Mouse (Mus musculus) forebrain, embryonic 15.5 days (tissue): ENCODE data around the gene Il1r1. TPM values are rescaled to one million over a fixed set of nuclear protein-coding genes. Genes with fewer than 3 reads are reported as not detected.
"Not testable (repeated sequence)": the region's sequence is repeated elsewhere in the genome, so short reads cannot be mapped to it uniquely, and the experiment has no call there.

Source experiments
- ATAC-seq: fragments of 200-750 bp; cut with Nextera tagmentation; replicated peaks from 2 replicates; pipeline ENCODE4 v1.8.0; 2017; ENCODE audit warnings: mild to moderate bottlenecking, moderate TSS enrichment, moderate library complexity
- H3K27ac ChIP-seq: fragments of 300-500 bp; sonication (generic); replicated peaks from 2 replicates; pipeline ENCODE4 v1.5.1; 2015; ENCODE audit warnings: mild to moderate bottlenecking, inconsistent platforms
- H3K27me3 ChIP-seq: fragments of 300-500 bp; sonication (generic); 2 replicates; pipeline ENCODE4 v1.6.1; 2015; ENCODE audit warnings: inconsistent platforms
- H3K36me3 ChIP-seq: fragments of 300-500 bp; sonication (generic); 2 replicates; pipeline ENCODE4 v1.6.1; 2015; ENCODE audit warnings: mild to moderate bottlenecking, inconsistent platforms
- H3K4me1 ChIP-seq: fragments of 300-500 bp; sonication (generic); 2 replicates; pipeline ENCODE4 v1.6.1; 2015; ENCODE audit warnings: inconsistent platforms
- H3K4me2 ChIP-seq: fragments of 300-500 bp; sonication (generic); replicated peaks from 2 replicates; pipeline ENCODE4 v1.6.1; 2015; ENCODE audit warnings: mild to moderate bottlenecking, inconsistent platforms
- H3K4me3 ChIP-seq: fragments of 300-500 bp; sonication (generic); 2 replicates; pipeline ENCODE4 v1.5.1; 2015; ENCODE audit warnings: mild to moderate bottlenecking, inconsistent platforms
- H3K9ac ChIP-seq: fragments of 300-500 bp; sonication (generic); replicated peaks from 2 replicates; pipeline ENCODE4 v1.6.1; 2015; ENCODE audit warnings: mild to moderate bottlenecking, inconsistent platforms
- H3K9me3 ChIP-seq: fragments of 300-500 bp; sonication (generic); 2 replicates; pipeline ENCODE4 v1.6.1; 2016; ENCODE audit warnings: inconsistent platforms
- WGBS: fragments of 180-500 bp; shearing (Covaris S2); methylation state at CpG from one replicate; pipeline ENCODE4 v1.1.7; 2015; ENCODE audit warnings: mixed read lengths; 5-methylcytosine and 5-hydroxymethylcytosine counted together
- polyA plus RNA-seq: library from polyadenylated mRNA; unstranded; fragments of >200 nt; fragmentation: Nextera tagmentation; extraction: Ambion mirVana; gene quantifications from 2 replicates; pipeline ENCODE4 v1.2.1, GENCODE M21; 2015

Gene Il1r1
- polyA plus RNA-seq, 1 experiment from 2014 or later = 1.1 TPM

DNA sequence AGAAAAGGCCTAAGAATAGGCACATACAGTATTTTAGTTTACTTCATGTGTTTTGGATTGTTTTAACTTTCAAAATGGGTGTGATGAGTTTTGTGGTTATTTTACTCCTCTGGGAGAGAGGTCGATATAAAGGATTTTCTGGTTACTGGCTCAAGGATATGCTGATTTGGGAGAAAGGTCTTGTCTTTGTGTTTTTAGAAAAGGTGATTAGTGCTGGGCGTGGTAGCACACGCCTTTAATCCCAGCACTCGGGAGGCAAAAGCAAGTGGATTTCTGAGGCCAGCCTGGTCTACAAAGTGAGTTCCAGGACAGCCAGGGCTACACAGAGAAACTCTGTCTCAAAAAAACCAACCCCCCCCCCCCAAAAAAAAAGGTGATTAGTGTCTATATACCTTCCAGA lies 79.4 kb downstream of the Il1r1 start:
- not testable (repeated sequence) for H3K4me2 ChIP-seq, H3K36me3 ChIP-seq, H3K4me3 ChIP-seq, ATAC-seq, H3K27me3 ChIP-seq, H3K27ac ChIP-seq, H3K4me1 ChIP-seq, H3K9me3 ChIP-seq, H3K9ac ChIP-seq
- 57% methylated on average over 4 of the region's 4 CpGs for WGBS

DNA sequence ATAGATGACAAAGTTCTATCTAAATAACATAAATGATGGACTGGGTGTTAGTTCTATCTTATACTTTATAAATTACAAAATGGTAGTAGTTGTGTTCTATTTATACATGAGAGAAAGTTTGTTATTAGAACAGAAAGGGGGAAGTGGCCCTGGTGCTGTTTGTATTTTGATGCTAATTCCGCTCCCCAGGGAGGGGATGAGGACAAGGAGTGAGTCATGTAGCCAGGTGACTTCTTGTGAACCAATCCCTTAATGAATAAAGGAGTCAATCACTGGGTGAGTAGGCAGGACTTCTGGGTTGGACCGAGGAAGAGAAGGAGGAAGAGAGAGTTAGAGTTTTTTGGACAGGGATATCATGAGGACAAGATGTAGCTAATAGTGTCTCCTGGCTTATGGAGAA lies 81.2 kb downstream of the Il1r1 start:
- 71% methylated on average over 2 of the region's 2 CpGs for WGBS
- ATAC-seq = no peak
- H3K4me2 ChIP-seq = no peak overlapping the region

DNA sequence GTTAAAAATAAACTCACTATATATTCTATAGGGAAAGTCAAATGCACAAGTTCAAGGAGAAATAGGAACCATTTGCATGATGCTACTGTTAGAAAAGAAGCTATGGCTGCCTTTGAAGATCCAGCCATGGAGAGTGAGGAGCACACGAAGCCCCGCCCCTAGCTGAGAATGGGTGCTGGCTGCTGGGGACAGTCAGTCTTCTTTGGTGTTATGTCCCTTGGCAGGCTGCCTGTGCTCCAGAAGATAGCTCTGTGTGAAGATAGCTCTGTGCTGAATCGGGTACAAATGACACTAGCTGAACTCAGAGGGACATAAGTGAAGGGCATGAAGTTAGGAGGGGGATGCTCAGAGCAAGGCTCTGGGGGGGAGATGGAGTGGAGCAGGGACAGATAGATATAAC lies 86.2 kb downstream of the Il1r1 start:
- WGBS = 93% methylated on average over 3 of the region's 3 CpGs
- H3K4me1 ChIP-seq = no peaks in the 10 kb centered on the region
- H3K27me3 ChIP-seq = no peaks in the 10 kb centered on the region
- no peak overlapping the region for H3K4me3 ChIP-seq
- no peak for ATAC-seq
- H3K4me2 ChIP-seq = no peak overlapping the region
- H3K27ac ChIP-seq = no peak overlapping the region
- H3K9ac ChIP-seq = no peak overlapping the region
- H3K9me3 ChIP-seq = no peaks in the 10 kb centered on the region
- no peaks in the 10 kb centered on the region for H3K36me3 ChIP-seq

More for the DNA sequence above, 81.2 kb downstream of the Il1r1 start:
- H3K9ac ChIP-seq = no peak overlapping the region
- no peaks in the 10 kb centered on the region for H3K9me3 ChIP-seq
- no peak overlapping the region for H3K27ac ChIP-seq
- no peaks in the 10 kb centered on the region for H3K4me1 ChIP-seq
- H3K27me3 ChIP-seq = no peaks in the 10 kb centered on the region
- no peaks in the 10 kb centered on the region for H3K36me3 ChIP-seq
- no peak overlapping the region for H3K4me3 ChIP-seq

DNA sequence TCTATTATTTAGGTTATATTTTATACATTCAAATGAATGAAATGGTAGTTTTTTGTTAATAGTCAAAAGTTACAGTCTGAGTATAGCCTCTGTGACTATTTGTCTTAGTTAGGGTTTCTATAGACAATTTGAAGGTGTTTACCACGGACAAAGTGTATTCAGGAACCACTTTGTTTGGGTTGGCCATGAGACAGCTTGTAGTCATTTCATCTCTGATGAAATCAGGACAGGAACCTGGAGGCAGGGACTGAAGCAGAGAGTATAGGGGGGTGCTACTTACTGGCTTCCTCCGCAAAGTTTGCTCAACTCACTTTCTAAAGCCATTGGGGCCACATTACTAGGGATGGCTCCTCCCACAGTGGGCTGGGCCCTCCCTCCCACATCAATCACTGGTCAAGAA lies 86.7 kb downstream of the Il1r1 start:
- no peak for ATAC-seq
- Histone ChIP-seq H3K27ac (no peak overlapping the region), H3K27me3 (no peaks in the 10 kb centered on the region), H3K4me2 (no peak overlapping the region), H3K4me3 (no peak overlapping the region), H3K36me3 (no peaks in the 10 kb centered on the region), H3K9me3 (no peaks in the 10 kb centered on the region), H3K9ac (no peak overlapping the region), H3K4me1 (no peaks in the 10 kb centered on the region)
- 83% methylated on average over 2 of the region's 2 CpGs for WGBS

DNA sequence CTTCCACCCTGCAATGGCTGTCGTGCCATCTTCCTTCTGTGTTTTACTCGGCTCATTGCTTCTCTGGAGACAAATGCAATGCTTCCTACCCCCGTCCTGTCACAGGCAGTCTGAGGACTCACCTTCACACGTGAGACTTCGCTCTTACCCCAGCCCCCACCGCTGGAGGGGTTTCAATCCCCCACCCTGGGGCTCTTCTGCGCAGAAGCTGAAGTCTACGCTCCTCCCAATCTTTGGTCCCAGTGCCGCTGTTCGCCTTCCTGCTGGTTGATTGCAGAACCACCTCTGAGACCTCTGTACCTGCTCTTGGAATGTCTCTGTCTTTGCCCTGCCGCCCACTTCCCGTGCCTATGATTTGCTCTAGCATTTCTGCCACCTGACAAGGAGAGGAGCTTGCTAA lies 89.1 kb downstream of the Il1r1 start:
- H3K9ac ChIP-seq = no peak overlapping the region
- WGBS = 83% methylated on average over 12 of the region's 12 CpGs
- no peaks in the 10 kb centered on the region for H3K27me3 ChIP-seq
- no peak overlapping the region for H3K4me2 ChIP-seq
- ATAC-seq = no peak
- no peaks in the 10 kb centered on the region for H3K4me1 ChIP-seq
- no peaks in the 10 kb centered on the region for H3K9me3 ChIP-seq
- H3K4me3 ChIP-seq = no peak overlapping the region
- H3K36me3 ChIP-seq = no peaks in the 10 kb centered on the region
- H3K27ac ChIP-seq = no peak overlapping the region

DNA sequence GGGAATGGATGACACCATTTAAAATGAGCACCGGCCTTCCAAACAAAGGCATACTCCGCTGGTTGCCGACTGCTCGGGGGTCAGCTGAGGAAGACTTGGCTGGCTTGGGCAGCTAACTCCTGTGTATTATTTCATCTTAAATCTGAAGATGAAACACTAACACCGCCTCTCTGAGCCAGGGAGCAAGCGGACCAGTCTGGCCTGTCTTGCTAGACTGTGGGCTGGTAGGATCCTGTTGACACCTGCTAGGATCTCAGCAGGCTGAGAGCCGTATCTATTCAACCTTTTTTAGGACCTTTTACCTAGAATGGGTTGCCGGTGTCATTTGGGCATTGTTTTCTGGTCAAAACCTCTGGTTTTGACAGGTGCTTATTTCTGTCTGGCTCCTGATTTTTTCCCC lies 92.8 kb downstream of the Il1r1 start:
- Histone ChIP-seq H3K9me3 (no peaks in the 10 kb centered on the region), H3K27me3 (no peaks in the 10 kb centered on the region), H3K9ac (no peak overlapping the region), H3K4me1 (no peaks in the 10 kb centered on the region), H3K4me3 (no peak overlapping the region), H3K4me2 (no peak overlapping the region), H3K27ac (no peak overlapping the region), H3K36me3 (no peaks in the 10 kb centered on the region)
- WGBS = 94% methylated on average over 8 of the region's 8 CpGs
- no peak for ATAC-seq

DNA sequence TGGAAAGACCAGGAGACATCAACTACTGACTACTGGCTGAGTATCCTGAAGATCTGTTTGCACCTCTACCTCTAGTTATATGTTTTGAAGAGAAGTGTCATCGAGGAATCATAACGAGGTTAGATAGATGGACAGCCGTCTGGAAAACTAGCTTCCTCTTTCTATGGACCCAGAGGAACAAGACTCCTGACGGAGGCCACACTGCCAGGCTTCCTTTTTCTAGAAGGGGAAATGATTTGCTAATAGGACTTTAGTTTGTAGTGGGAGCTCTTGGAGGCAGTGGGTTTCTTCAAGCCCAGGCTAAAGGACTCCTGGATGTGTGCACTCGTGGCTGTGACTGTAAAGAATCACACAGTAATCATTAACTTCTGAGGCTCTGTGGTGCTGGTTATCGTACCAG lies 96.9 kb downstream of the Il1r1 start:
- H3K9me3 ChIP-seq = no peaks in the 10 kb centered on the region
- 83% methylated on average over 6 of the region's 6 CpGs for WGBS

DNA sequence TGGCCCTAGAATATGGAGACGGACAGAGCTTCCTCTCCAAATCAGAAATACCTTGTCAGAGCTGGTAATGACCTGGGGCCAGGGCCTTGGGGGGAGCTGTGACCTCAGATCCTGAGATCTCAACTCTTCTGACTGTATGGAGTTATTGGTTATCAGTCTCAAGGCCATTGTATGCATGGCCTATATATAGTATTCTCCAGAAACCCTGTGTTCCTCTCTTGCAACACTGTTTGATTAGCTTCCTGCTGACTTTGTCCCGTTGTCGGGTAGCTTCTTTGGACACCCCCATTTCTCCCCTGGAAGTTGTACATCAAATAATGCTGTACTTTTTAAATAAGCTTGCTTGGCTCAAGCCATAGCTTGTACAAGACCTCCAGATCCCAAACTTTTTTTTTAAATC lies 97.7 kb downstream of the Il1r1 start:
- no peaks in the 10 kb centered on the region for H3K9me3 ChIP-seq
- peaks cover 12% of the 10 kb centered on the region for H3K4me1 ChIP-seq
- H3K36me3 ChIP-seq = no peaks in the 10 kb centered on the region
- H3K4me2 ChIP-seq = no peak overlapping the region
- 91% methylated on average over 3 of the region's 3 CpGs for WGBS
- H3K27ac ChIP-seq = no peak overlapping the region
- no peak overlapping the region for H3K9ac ChIP-seq
- H3K27me3 ChIP-seq = peaks cover 29% of the 10 kb centered on the region; the same call in 1 of the 2 replicates
- no peak overlapping the region for H3K4me3 ChIP-seq
- ATAC-seq = no peak

More for the DNA sequence above, 96.9 kb downstream of the Il1r1 start:
- H3K36me3 ChIP-seq = no peaks in the 10 kb centered on the region
- no peak overlapping the region for H3K4me3 ChIP-seq
- no peak overlapping the region for H3K27ac ChIP-seq
- peaks cover 26% of the 10 kb centered on the region; the same call in 1 of the 2 replicates for H3K27me3 ChIP-seq
- no peak overlapping the region for H3K4me2 ChIP-seq
- no peak overlapping the region for H3K9ac ChIP-seq
- no peak for ATAC-seq
- peaks cover 12% of the 10 kb centered on the region for H3K4me1 ChIP-seq

DNA sequence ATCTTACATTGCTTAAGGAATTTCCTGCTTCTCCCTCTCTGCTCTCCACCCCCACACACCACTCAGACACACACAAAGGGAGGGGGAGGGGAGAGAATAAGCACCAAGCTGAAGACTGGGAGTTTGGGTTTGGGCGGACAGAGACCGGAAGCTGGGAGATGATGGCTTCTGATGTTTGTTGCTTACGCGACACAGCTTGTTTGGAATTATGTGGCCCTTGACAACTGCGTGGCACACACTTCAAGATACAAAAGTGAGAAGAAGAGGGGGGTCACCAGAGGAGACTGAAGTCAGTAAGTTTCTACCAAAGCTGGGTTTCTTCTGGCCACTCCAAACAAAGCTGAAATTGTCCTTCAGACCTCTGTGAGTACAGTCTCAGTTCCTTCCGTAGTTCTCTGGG lies 99.6 kb downstream of the Il1r1 start, which contains the start of gene Il1rl2:
Gene Il1rl2 (plus strand): TSS at position 154 of the 400 bp plus-strand sequence.
- peak within 1 kb of the TSS; percentile 23 for H3K9ac ChIP-seq
- ATAC-seq = no peak
- H3K36me3 ChIP-seq = no peaks in the 10 kb centered on the region
- H3K27ac ChIP-seq = no peak within 1 kb of the TSS
- peaks cover 12% of the 10 kb centered on the region for H3K4me1 ChIP-seq
- H3K27me3 ChIP-seq = peaks cover 29% of the 10 kb centered on the region; the same call in 1 of the 2 replicates
- H3K9me3 ChIP-seq = no peaks in the 10 kb centered on the region
- H3K4me2 ChIP-seq = peak within 1 kb of the TSS; percentile 64
- 41% methylated on average over 6 of the region's 6 CpGs for WGBS
- H3K4me3 ChIP-seq = peak within 1 kb of the TSS; percentile 34

DNA sequence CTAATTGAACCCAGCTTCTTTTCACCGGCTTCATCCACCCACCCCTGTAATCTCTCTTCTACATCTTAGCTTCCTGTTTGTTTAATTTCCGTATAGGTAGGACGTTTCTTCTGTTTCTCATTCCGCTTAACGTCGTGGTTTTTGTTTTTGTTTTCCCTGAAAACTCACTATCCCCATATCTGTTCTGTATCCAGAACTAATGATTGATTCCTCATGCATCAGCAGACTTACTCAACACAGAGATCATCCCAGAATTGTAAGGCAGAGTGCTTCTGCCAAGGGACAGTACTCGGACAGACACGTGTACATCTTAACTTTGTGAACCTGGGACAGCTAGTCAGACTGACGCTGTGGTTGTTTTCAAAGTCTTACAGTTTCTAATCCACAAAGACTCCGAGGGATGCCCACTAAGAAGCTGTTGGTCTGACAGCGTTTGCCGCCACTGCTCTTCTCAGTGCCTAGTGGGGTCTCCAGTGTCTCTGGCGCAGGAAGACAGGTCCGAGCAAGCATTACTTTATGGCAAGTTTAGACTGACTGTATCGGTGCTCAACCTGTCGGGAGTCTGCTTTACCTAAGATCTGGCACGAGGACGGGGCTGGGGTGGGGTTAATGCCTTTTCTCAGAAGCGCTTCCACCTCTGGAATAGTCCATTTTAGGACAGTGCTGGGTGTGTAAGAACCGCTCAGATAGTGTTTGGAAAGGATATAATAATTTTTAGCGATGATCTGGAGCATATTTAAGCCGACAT lies 100.2 kb downstream of the Il1r1 start:
- no peak overlapping the region for H3K27ac ChIP-seq
- H3K9ac ChIP-seq = peak overlapping the region; percentile 23
- no peaks in the 10 kb centered on the region for H3K36me3 ChIP-seq
- H3K27me3 ChIP-seq = peaks cover 29% of the 10 kb centered on the region; the same call in 1 of the 2 replicates
- H3K4me1 ChIP-seq = peaks cover 12% of the 10 kb centered on the region
- peak overlapping the region; percentile 34 for H3K4me3 ChIP-seq
- peak overlapping the region; percentile 64 for H3K4me2 ChIP-seq
- no peaks in the 10 kb centered on the region for H3K9me3 ChIP-seq
- 9% methylated on average over 22 of the region's 22 CpGs for WGBS
- ATAC-seq = no peak

DNA sequence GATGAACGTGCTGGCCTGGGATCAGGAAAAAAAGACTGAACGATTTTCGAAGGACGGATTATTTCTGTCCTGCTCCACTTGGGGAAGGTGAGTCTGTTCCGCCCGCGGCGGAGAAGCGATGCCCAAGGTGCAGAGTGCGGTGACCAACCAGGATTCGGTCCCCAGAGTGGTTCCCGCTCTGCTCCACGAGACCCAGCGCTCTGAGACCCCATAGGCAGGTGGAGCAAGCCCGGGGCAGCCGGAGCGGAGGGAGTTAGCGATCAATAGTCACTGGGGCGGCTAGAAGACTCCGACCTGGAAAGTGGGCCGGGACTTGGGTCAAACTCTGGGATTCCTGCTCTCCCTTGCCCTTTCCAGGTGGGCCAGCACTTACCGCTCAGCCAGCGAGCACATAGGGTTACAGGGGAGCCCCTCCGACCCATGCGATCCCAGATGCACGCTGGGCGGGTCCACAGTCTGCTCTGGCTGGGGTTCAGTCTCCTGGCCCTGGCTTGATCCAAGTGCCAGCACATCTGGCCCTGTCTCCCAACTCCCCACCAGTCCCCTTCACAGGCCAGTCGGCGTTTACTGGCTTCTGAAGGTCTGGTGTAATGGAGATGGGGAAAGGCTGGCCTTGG lies 100.9 kb downstream of the Il1r1 start:
- Histone ChIP-seq H3K4me1 (peaks cover 12% of the 10 kb centered on the region), H3K36me3 (no peaks in the 10 kb centered on the region), H3K27ac (no peak overlapping the region), H3K4me2 (peak overlapping the region; percentile 64), H3K9ac (peak overlapping the region; percentile 23), H3K4me3 (peak overlapping the region; percentile 34), H3K9me3 (no peaks in the 10 kb centered on the region), H3K27me3 (peaks cover 29% of the 10 kb centered on the region; the same call in 1 of the 2 replicates)
- ATAC-seq = no peak; the same call in 1 of the 2 replicates
- 3% methylated on average over 29 of the region's 29 CpGs for WGBS

DNA sequence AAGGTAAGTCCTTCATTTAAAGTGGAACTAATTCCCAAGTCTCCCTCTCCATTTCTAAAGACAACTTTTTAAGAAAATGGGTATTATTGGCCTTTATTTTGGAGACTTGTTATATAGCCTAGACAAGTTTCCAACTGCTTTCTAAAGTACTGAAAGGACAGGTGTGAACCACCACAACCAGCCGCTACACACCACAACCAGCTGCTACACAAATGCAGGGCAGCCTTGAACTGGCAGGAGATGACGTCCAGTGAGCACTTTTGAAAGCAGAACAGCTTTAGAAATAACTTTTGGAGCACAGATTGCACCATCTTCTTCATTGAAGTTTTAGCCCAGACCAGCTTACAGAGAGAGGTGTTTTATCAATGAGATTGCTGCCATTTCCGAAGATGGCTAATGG lies 102.7 kb downstream of the Il1r1 start:
- no peak overlapping the region for H3K27ac ChIP-seq
- no peak overlapping the region for H3K9ac ChIP-seq
- 80% methylated on average over 3 of the region's 3 CpGs for WGBS
- peaks cover 12% of the 10 kb centered on the region for H3K4me1 ChIP-seq
- H3K27me3 ChIP-seq = peaks cover 29% of the 10 kb centered on the region; the same call in 1 of the 2 replicates
- H3K9me3 ChIP-seq = no peaks in the 10 kb centered on the region
- H3K36me3 ChIP-seq = no peaks in the 10 kb centered on the region
- H3K4me3 ChIP-seq = no peak overlapping the region
- ATAC-seq = no peak
- H3K4me2 ChIP-seq = no peak overlapping the region
